Mouse (Mus musculus): ENCODE data around the gene Mmp17.
"Not testable (repeated sequence)": the region's sequence is repeated elsewhere in the genome, so short reads cannot be mapped to it uniquely, and the experiment has no call there.

Mmp17 gene

GRCm38 (mm10) chr5:129594116-129595114 lies 10.4 kb downstream of the Mmp17 start:
- peak; percentile 84 for DNase-seq

- DNase-seq: peak; percentile 26
Observed at GRCm38 (mm10) chr5:129602071-129602487, 18.1 kb downstream of the Mmp17 start.

- DNase-seq: no peak
Observed at GRCm38 (mm10) chr5:129607476-129607875, 23.5 kb downstream of the Mmp17 start.

- DNase-seq: peak; percentile 58
Observed at GRCm38 (mm10) chr5:129611060-129611459, 27.1 kb downstream of the Mmp17 start.

- DNase-seq: not testable (repeated sequence)
Observed at GRCm38 (mm10) chr5:129620600-129620999, 36.6 kb downstream of the Mmp17 start.

- no peak for DNase-seq
Observed at GRCm38 (mm10) chr5:129621361-129621760, 37.4 kb downstream of the Mmp17 start.

- DNase-seq: no peak
Observed at GRCm38 (mm10) chr5:129626099-129626498, 42.1 kb downstream of the Mmp17 start.

- DNase-seq: not testable (repeated sequence)
Observed at GRCm38 (mm10) chr5:129626586-129626985, 42.6 kb downstream of the Mmp17 start.

GRCm38 (mm10) chr5:129632270-129633250 lies 48.6 kb downstream of the Mmp17 start:
- DNase-seq: not testable (repeated sequence)

GRCm38 (mm10) chr5:129650858-129651257 lies 66.9 kb downstream of the Mmp17 start:
- DNase-seq: no peak

GRCm38 (mm10) chr5:129657016-129657415 lies 73.0 kb downstream of the Mmp17 start:
- DNase-seq: no peak

- DNase-seq: no peak
Observed at GRCm38 (mm10) chr5:129657931-129658330, 74.0 kb downstream of the Mmp17 start.
